Mouse (Mus musculus): ENCODE results near the gene Prkn. TPM values are rescaled to one million over a fixed set of nuclear protein-coding genes. Genes with fewer than 3 reads are reported as not detected.

Prkn gene
- total and polyA plus RNA-seq, 3 experiments, result 0.39 to 0.50 TPM; not detected in 1

- no peak for DNase-seq (ENCODE audit: low read depth, low spot score)
- H3K4me1 ChIP-seq (ENCODE audit: control insufficient read depth in 1 of 2, insufficient read depth in 2 of 2, low read length in 2 of 2), result no peaks in the 10 kb centered on the region
- H3K9ac ChIP-seq (ENCODE audit: control insufficient read depth, low read depth, low read length, poor library complexity, severe bottlenecking), result no peak overlapping the region
- no peaks in the 10 kb centered on the region for H3K27me3 ChIP-seq (ENCODE audit: control insufficient read depth in 1 of 2, insufficient read depth in 2 of 2, low read length in 2 of 2)
- no peaks in the 10 kb centered on the region for H3K79me2 ChIP-seq (ENCODE audit: control insufficient read depth, insufficient read depth, low read length, poor library complexity)
- no peak for TF ChIP-seq TBP (IDR thresholded peaks at IDR 0.05; ENCODE audit: low read depth, low read length)
- TF ChIP-seq UBTF (IDR thresholded peaks at IDR 0.05; ENCODE audit: borderline replicate concordance, insufficient read depth, low read depth, low read length), result no peak
- TF ChIP-seq MAFK (IDR thresholded peaks at IDR 0.05; ENCODE audit: borderline replicate concordance, low read depth, low read length), result no peak
- no peak for TF ChIP-seq SMC3 (IDR thresholded peaks at IDR 0.05; ENCODE audit: low read depth, low read length)
- TF ChIP-seq MYB (IDR thresholded peaks at IDR 0.05; ENCODE audit: low read depth, low read length), result no peak
- no peak for TF ChIP-seq CTCF (IDR thresholded peaks at IDR 0.05 in 2 of 3, conservative IDR thresholded peaks at IDR 0.05 in 1 of 3; ENCODE audit: control insufficient read depth in 1 of 3, insufficient read depth in 1 of 3, low read depth in 2 of 3, low read length in 3 of 3, poor library complexity in 1 of 3, severe bottlenecking in 1 of 3)
- no peak for TF ChIP-seq NELFE (IDR thresholded peaks at IDR 0.05; ENCODE audit: low read depth, low read length)
- TF ChIP-seq ELF1 (IDR thresholded peaks at IDR 0.05; ENCODE audit: low read depth, low read length), result no peak
- no peak for TF ChIP-seq JUND (IDR thresholded peaks at IDR 0.05; ENCODE audit: low read depth, low read length)
- no peak for TF ChIP-seq MAX (IDR thresholded peaks at IDR 0.05; ENCODE audit: low read length)
- no peak for TF ChIP-seq POLR2A (IDR thresholded peaks at IDR 0.05; ENCODE audit: control insufficient read depth in 1 of 2, insufficient read depth in 1 of 2, low read depth in 1 of 2, low read length in 2 of 2, poor library complexity in 1 of 2)
- no peak overlapping the region for H3K27ac ChIP-seq (ENCODE audit: control insufficient read depth, low read depth, low read length)
- H3K4me3 ChIP-seq (ENCODE audit: control insufficient read depth in 1 of 2, insufficient read depth in 1 of 2, low read depth in 2 of 2, low read length in 2 of 2), result no peak overlapping the region
- H3K36me3 ChIP-seq (ENCODE audit: control insufficient read depth in 1 of 2, insufficient read depth in 2 of 2, low read length in 2 of 2), result no peaks in the 10 kb centered on the region
- H3K9me3 ChIP-seq (replicated peaks; ENCODE audit: insufficient read depth, low read length), result no peaks in the 10 kb centered on the region
Measured at GRCm38 (mm10) chr17:11417150-11417549, 577.0 kb downstream of the Prkn start.

GRCm38 (mm10) chr17:11419484-11419883 is 579.3 kb downstream of the Prkn start:
- no peak overlapping the region for H3K27ac ChIP-seq (ENCODE audit: control insufficient read depth, low read depth, low read length)
- no peak overlapping the region for H3K9ac ChIP-seq (ENCODE audit: control insufficient read depth, low read depth, low read length, poor library complexity, severe bottlenecking)
- H3K4me3 ChIP-seq (ENCODE audit: control insufficient read depth in 1 of 2, insufficient read depth in 1 of 2, low read depth in 2 of 2, low read length in 2 of 2), result no peak overlapping the region
- H3K9me3 ChIP-seq (replicated peaks; ENCODE audit: insufficient read depth, low read length), result no peaks in the 10 kb centered on the region
- peak; percentile 21 for DNase-seq (ENCODE audit: low read depth, low spot score)
- no peaks in the 10 kb centered on the region for H3K36me3 ChIP-seq (ENCODE audit: control insufficient read depth in 1 of 2, insufficient read depth in 2 of 2, low read length in 2 of 2)
- H3K4me1 ChIP-seq (ENCODE audit: control insufficient read depth in 1 of 2, insufficient read depth in 2 of 2, low read length in 2 of 2), result no peaks in the 10 kb centered on the region
- no peaks in the 10 kb centered on the region for H3K27me3 ChIP-seq (ENCODE audit: control insufficient read depth in 1 of 2, insufficient read depth in 2 of 2, low read length in 2 of 2)
- no peaks in the 10 kb centered on the region for H3K79me2 ChIP-seq (ENCODE audit: control insufficient read depth, insufficient read depth, low read length, poor library complexity)
- TF ChIP-seq NRF1 (IDR thresholded peaks at IDR 0.05; ENCODE audit: insufficient read depth, low read depth, low read length, poor library complexity, severe bottlenecking), result no peak
- TF ChIP-seq SIN3A (IDR thresholded peaks at IDR 0.05; ENCODE audit: low read length), result no peak
- no peak for TF ChIP-seq KAT2A (conservative IDR thresholded peaks at IDR 0.05; ENCODE audit: low read depth, low read length)
- TF ChIP-seq ZNF384 (IDR thresholded peaks at IDR 0.05; ENCODE audit: low read depth, low read length), result no peak
- no peak for TF ChIP-seq ZKSCAN1 (IDR thresholded peaks at IDR 0.05; ENCODE audit: low read depth, low read length)
- TF ChIP-seq GATA1 (IDR thresholded peaks at IDR 0.05; ENCODE audit: low read depth, low read length), result no peak
- TF ChIP-seq CHD2 (IDR thresholded peaks at IDR 0.05; ENCODE audit: low read length), result no peak

All from MEL (cell line).